Mouse (Mus musculus): ENCODE results near the gene Apoc1.

DNA sequence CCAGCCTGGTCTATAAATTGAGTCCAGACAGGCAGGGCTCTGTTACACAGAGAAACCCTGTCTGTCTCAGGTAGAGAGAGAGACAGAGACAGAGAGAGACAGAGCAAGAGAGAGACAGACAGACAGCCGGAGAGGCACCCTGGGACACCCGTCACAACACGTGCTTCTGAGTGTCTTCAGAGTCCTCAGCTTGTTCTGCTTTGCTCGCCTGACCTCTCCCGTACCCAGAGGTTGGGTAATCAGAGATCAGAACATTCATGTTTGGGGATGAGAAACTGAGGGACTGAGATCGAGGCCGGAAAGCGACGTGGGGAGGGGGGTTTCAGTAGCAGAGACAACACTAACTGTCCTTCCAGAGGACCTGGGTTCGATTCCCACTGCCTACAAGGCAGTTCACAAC is 16.6 kb downstream of the Apoc1 start:
- TF ChIP-seq POLR2A (IDR thresholded peaks at IDR 0.05; ENCODE audit: low read depth, low read length) (no peak), CTCF (IDR thresholded peaks at IDR 0.05; ENCODE audit: borderline replicate concordance, insufficient read depth, low read length) (no peak)
